Mouse (Mus musculus) urinary bladder, postnatal 14 days (tissue): ENCODE results near the gene Chac1.
A peak's percentile ranks its signal among the peaks of the same experiment; 100 is the strongest.

Source experiments
- DNase-seq: peaks from one replicate; pipeline ENCODE4 v3.0.0; 2021; ENCODE audit warnings: low spot score

Gene Chac1

DNA sequence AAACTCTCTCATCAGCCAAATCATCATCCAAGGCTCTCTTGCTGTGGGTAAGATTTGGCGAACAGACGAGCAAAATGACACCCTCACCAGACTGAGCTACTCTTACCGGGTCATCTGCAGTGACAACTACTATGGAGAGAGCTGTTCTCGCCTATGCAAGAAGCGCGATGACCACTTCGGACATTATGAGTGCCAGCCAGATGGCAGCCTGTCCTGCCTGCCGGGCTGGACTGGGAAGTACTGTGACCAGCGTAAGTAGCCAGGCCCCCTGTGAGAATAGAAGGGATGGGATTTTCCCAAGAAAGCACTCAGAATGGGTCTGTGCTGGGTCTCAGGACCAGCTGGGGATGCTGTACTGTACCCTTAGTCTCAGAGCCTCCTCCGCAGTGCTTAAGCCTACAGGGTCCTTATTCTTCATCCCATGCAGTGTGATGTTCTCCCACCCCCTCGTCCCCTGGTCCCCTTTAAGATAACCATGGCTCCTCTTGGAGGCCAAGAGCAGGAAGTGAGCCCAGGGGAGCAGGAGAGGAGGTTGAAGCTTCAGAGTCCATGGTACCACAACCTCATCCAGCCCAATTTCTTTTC lies 23.0 kb upstream of the Chac1 start:
- DNase-seq, result no peak

DNA sequence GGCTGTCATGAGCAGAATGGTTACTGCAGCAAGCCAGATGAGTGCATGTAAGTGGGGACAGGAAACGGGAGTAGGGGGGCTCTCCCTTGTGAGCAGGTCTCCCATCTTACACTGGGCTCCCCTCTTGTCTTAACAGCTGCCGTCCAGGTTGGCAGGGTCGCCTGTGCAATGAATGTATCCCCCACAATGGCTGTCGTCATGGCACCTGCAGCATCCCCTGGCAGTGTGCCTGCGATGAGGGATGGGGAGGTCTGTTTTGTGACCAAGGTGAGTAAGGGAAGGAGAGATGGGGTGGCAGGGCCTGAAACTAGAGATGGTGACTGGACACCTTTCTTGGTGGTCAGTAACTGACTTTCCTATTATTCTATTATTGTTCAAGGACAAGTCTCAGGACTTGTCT lies 22.5 kb upstream of the Chac1 start:
- no peak for DNase-seq

DNA sequence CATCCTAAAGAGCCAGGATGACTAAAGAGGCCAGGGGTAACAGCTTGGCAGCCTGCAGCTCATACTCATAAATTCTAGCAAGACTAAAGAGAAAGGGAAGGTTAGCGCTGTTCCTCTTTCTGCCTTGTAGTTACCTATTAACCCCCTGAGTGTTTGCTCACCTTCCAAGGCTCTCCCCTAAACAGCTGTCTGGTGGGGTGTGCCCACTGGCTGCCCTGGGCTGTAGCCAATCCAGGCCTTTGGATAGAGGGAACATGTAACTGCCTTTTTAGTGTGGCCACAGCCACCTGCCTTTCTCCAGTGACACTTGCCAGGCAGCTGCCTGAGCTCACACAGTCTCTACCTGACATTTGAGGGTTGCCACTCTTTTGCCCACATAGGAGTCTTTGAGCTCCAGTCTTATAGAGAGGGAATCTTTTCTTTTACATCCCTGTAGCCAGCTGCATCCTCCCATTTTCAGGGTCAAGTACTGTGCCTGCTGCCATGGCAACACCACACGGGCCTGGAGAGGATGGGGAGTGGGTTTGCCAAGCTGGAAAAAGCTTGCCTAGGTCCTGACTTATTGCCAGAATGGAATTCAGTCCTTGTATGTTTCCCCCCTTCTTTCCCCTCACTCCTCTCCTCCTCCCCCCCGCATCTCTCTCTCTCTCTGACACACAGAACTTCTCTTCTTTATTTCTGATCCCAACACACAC lies 21.8 kb upstream of the Chac1 start:
- no peak for DNase-seq

DNA sequence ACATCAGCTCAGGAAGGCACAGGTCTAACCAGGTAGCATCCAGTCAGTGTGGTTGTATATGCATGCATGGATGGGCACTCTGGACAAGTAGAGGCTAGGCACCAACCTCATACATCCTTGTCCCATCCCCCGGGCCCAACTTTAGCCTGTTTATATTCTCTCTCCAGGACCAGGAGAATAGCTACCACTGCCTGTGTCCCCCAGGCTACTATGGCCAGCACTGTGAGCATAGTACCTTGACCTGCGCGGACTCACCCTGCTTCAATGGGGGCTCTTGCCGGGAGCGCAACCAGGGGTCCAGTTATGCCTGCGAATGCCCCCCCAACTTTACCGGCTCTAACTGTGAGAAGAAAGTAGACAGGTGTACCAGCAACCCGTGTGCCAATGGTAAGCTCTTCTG lies 20.2 kb upstream of the Chac1 start:
- DNase-seq, result no peak

DNA sequence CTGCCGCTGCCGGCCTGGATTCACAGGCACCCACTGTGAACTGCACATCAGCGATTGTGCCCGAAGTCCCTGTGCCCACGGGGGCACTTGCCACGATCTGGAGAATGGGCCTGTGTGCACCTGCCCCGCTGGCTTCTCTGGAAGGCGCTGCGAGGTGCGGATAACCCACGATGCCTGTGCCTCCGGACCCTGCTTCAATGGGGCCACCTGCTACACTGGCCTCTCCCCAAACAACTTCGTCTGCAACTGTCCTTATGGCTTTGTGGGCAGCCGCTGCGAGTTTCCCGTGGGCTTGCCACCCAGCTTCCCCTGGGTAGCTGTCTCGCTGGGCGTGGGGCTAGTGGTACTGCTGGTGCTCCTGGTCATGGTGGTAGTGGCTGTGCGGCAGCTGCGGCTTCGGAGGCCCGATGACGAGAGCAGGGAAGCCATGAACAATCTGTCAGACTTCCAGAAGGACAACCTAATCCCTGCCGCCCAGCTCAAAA lies 18.8 kb upstream of the Chac1 start:
- no peak for DNase-seq

DNA sequence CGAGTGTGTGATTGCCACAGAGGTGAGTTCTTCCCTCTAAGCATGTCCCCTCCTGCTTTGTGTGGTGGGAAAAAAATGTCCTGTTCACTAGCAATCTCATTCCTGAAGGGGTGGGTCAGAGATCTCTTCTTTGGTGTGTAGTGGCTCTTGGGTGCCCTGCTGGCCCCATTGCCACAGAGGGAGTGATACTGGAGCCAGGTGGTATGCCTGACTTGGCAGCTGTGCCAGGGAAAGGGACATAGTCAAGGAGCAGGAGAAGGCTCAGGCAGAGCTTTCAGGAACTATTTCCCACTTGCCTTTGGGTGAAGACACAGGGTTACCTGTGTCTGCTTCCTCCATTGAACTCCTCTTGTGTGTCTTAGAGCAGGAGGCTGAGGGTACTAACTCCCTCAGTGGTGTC lies 16.9 kb upstream of the Chac1 start:
- no peak for DNase-seq

DNA sequence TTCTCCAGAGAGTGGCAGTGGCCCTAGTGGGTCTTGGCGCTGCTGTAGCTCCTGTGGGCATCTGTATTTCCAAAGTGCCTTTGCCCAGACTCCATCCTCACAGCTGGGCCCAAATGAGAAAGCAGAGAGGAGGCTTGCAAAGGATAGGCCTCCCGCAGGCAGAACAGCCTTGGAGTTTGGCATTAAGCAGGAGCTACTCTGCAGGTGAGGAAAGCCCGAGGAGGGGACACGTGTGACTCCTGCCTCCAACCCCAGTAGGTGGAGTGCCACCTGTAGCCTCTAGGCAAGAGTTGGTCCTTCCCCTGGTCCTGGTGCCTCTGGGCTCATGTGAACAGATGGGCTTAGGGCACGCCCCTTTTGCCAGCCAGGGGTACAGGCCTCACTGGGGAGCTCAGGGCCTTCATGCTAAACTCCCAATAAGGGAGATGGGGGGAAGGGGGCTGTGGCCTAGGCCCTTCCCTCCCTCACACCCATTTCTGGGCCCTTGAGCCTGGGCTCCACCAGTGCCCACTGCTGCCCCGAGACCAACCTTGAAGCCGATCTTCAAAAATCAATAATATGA lies 16.0 kb upstream of the Chac1 start:
- DNase-seq, result no peak

DNA sequence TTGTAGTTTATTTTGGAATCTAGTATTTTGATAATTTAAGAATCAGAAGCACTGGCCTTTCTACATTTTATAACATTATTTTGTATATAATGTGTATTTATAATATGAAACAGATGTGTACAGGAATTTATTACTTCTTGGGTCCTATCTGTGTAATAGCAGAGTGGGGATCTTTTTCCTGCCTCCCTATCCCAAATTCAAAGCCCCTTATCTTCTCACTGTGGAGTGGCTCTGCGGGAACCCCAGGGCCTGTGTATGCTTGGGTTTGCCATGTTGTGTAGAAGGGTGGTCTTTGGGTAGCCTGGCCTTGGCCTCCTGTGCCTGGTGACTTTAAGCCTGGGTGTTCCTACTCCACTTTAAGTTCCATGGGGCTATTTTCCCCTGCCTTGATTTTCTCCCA lies 15.5 kb upstream of the Chac1 start:
- DNase-seq, result no peak

DNA sequence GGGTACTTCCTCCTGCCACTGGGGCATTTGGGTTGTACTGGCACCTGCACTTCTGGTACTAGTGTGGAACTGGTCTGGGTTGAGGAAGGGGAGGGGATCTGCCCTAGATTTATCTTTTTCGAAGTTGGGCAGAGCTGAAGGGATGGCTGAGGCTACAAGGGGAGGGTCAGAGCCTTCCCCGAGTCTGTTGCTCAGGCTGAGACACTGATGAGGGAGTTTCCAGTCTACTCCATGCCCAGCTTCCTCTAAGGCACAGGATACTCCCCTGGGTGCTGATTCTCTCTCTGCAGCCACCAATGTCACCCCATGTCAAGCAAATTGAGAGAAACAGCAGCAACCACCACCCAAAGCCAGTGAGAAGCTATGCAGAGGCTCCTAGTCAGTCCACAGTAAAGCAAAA lies 15.0 kb upstream of the Chac1 start:
- DNase-seq, result no peak

DNA sequence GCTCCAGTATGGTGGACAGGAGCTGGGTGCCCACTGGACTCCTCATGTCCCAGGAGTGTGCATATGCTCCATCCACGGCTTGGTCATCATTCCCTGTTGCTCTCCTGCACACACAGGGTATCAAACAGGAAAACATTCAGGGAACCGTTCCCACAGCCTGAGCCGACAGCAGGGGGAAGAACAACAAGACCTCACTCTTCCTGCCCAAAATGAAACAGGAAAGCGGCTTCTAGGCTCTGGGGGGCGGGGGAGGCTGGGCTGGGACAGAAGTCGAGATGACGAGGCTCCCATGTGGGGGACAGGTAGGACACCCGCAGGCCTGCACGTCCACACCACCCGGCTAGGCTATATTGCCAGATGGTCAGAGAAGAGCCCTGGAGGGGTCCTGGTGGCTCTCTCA lies 14.6 kb upstream of the Chac1 start:
- DNase-seq, result no peak

DNA sequence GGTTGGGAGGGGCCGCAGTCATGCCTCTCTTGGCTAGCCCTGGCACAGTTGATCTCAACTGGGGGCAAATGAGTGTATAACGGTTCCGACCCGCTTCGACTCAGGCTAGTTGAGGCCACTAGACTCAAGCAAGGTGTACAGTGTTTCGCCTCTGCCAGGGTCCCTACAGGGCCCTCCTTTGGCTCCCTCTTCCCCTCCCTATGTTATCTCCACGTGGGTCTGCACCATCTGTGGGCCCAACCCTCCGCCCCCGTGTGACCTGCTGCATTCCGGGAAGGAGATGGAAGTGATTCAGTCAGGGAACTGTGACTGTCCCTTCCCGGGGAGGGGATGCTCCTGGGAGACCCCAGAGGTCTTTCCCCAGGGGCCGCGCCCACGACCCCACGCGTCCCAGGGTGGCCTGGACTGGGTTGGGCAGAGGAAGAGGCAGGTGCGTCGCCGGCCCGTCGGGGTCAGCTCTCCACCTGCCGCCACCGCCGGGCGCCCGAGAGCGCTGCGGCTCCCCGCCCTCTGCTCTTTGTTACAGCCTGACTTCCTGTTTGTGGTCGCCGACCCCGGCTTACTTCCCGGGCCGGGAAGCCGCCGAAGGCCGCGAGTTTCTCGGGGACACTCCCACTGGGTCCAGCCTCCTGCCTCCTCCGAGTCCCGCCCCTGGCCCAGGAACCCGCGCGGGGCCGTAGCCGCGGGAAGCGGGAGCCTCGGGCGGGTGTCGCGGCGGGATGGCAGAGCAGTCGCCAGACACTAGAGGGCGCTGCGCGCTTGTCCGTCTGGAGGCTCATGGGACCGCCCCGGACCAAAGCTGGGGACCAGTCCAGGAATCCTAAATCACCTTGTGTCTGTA lies 13.4 kb upstream of the Chac1 start:
- DNase-seq, result peak; percentile 92

DNA sequence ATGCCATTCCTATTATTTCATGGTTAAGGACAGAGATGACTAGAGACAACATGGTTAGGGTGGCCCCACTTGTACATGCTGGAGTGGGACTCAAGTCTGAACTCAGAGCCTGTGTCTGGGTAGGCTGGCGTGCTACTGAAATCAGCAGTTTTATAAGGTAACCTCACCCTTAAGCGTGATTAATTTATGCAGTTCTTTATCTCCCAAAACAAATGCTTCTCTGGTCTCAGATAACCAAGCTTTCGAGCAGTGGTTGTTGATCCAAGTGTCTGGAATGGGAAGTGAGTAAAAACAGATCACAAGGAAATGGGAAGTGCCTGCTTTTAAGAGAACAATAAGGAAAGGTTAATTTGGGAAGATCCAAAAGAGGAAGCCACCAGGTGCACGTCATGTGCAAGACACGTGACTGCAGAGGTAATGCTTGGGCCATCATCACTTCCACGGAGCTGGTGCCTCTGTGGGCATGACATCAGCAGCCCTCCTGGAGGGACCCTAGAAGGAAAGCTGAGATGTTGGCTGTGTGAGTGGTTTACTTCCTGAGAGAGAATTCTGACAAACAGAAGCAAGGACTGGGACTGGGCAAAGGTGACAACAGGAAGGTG lies 6.4 kb upstream of the Chac1 start:
- DNase-seq, result no peak

DNA sequence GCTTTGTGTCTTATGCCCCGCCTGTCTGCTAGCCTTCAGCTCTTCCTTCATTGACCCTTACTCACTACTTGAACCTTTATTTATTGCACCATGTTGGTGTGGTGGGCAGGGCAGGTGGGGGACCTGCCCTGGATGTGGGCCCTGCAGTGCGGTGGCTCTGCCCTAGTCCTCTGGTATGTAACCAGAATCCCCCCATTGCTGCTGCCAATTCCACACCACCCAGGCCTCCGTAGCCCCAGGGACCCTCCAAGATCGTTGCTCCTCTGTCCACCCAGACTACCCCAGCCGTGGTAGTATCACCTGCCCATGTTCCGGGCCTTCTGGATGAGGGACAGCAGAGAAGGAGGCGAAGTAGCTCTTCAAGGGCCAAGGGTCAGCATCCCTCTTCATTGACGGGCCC lies 2.7 kb downstream of the Chac1 start:
- no peak for DNase-seq

DNA sequence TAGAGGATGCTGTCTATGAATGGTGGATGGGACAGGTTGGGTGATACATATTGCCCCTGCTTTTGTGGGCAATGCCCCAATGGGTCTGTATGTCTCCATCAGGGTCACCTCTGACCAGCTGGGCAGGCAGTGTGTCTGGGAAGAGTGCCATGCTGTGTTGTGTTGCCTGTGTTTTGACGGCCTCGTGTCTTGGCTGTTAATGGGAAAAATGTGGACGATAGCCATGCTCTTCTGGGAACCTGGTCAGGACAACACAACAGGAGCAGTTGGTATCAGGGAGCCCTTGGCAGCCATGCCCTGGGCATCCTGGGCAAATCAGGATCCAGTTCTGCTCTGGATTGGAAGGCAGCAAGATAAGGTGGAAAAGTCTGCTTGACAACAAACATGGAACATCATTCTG lies 4.1 kb downstream of the Chac1 start:
- no peak for DNase-seq

DNA sequence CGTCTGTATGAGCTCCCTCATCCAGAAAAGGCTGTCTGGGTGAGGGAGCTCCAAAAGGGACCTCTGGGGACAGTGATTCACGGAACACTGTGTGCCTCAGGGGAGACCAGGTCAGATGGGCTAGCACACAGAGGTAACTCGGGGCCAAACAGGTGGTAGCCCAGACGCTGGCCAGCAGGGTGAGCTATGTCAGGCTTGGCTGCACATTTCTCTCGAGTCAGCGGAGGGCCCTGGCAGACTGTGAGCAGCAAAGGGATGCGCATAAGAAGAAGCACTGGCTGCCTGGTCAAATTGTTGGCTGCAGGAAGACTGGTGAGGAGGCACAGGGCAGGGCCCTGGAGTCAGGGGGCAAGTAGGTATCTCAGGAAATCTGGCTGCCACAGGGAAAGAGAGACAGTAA lies 4.6 kb downstream of the Chac1 start:
- no peak for DNase-seq

DNA sequence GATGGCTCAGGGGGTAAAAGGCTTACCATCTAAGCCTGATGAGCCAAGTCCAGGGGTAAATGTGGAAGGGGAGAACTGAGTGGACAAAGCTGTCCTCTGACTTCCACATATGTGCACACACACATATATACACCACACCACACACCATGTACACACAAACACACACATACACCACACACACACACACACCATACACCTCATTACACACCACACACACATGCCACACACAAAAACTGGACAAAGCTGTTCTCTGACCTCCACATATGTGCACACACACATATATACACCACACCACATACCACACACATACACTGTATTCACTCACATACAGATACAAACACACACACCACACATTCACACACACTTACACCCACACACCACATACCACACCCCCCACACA lies 5.3 kb downstream of the Chac1 start:
- DNase-seq, result no peak

DNA sequence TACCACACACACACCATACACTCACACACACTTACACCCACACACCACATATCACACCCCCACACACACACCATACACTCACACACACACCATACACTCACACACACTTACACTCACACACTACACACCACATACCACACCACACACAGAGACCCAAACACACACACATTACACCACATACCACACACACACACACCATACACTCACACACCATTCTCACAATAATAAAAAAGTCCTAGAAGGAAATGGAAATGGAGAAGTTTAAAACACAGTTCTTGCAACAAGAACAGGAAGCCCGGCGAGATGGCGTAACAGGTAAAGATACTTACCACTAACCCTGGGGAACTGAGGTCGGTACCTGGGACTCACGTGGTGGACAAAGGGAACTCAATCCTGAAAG lies 5.8 kb downstream of the Chac1 start:
- DNase-seq, result no peak

DNA sequence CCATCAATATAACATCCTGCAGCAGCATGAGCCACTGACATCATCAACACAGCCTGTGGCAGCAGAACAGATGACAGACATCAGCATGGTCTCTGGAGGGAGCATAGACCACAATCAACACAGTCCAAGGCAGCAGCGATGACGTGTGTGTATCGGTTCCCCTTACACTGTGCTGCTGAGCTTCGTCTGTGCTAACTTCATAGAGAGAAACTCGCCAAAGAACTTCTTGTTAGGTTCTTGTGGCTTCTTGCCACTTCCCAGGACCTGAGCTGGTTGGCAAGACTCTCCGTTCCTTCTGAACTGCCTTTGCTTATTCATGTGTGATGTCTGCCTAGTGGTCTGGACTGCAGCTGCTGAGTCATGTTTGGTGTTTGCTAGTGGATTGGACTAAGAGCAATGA lies 7.2 kb downstream of the Chac1 start:
- no peak for DNase-seq

DNA sequence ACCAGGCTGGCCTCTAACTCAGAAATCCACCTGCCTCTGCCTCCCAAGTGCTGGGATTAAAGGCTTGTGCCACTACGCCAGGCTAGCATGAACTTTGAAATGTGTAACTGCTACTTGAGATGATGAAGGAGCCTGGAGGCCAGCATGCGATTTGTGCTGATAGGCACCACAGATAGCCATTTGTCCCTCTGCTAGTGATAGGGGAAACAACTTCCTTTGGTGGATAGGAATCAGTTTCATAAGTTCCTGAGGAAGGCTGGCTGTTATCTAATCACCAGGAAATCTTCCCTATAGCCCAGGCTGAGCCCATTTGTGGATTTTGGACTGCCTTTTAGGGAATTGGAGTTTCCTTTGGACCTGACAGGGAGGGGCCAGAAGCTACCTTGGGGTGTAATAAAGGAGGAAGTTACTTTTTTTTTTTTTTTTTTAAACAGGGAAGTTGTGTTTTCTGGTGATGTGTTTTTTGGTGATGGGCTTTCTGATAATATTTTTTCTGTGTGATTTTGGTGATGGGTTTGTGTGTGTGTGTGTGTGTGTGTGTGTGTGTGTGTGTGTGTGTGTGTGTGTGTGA lies 8.8 kb downstream of the Chac1 start:
- DNase-seq, result no peak

DNA sequence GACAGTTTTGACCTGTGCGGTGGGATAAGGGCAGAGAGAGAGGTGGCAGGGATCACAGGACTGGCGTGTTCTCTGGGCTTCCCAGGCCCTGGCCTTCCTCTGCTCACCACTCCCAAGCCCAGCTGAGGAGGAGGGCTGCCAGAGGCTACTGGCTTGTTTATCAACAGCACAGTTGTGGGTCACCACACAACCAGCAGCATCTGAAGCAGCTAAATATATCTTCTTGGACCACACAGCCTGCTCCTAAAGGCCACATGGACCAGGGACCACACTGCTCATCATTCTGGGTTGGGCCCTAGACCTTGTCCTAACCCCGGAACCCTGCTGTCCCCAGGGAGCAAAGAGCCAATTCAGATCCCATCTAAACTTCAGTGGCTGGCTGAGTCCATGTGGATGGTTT lies 13.9 kb downstream of the Chac1 start:
- DNase-seq, result no peak

DNA sequence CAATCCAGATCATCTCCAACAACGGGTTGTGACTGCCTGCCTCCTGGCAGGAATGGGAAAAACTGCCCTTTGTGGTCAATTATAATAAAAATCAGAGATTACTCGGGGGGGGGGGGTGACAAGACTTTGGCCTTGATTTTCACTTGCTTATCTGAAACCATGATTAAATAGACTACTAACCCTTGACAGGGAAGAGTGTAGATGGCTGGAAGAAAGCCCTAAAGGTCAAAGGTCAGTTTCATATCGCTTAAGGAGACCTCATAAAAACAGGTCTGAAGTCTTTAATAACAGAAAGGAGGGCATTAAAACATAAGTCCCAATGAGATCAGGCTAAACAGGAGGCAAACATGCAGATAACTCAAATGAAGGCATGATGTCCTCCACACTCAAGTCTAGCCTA lies 16.3 kb downstream of the Chac1 start:
- DNase-seq, result no peak

DNA sequence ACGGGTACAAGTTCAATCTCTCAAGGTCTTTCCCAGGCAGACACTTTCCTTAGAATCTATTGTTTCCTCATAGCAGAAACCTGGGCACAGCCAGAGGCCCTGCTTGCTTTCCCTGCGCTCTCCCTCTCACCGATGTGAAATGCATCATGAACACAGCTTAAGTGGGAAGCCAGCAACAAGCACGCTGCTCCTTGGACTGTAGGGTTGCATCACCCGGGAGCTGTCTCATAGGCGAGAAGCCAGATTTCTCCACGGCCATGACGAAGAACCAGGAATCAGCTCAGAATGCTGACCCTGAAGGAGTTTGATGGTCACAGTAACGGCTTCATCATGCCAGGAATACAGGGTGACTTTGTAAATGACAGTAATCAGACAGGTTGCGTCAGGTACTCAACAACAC lies 19.1 kb downstream of the Chac1 start:
- DNase-seq, result no peak
